Mouse (Mus musculus): ENCODE measurements at regions not wholly inside any gene's neighbourhood (a gene's known extent, or its start where the extent isn't known, plus 50 kb on each side); places are given as distances from the start of the nearest gene placed in this dataset.

DNA sequence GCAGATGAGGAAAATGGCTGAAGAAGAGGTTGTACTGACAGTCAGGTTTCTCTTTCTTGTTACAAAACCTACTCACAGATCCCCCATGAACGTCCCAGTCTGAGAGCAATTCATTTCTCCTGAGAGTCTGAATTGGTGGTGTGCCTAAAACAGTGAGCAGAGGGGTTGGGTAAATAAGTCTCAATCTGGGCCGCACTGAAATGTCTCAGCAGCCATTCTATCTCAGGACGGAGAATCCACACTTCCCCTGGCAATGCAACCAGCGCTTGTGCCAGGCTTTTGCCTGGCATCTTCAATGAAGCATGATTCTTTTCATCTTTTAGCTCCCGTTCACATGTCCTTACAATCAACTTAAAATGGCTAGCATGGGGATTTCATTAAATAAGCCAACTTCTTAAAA is 628.7 kb upstream of the Sall1 start:
- Histone ChIP-seq H3K9me3 (ENCODE audit: control insufficient read depth, low read length) (no peaks in the 10 kb centered on the region; the same call in 1 of the 2 replicates), H3K27me3 (ENCODE audit: control insufficient read depth) (no peaks in the 10 kb centered on the region), H3K36me3 (ENCODE audit: control insufficient read depth) (no peaks in the 10 kb centered on the region), H3K4me1 (ENCODE audit: control insufficient read depth) (no peaks in the 10 kb centered on the region), H3K4me3 (replicated peaks) (no peak overlapping the region)
- TF ChIP-seq TAL1 (IDR thresholded peaks at IDR 0.05; ENCODE audit: low read length) (no peak), GATA1 (IDR thresholded peaks at IDR 0.05; ENCODE audit: low read length) (no peak)

DNA sequence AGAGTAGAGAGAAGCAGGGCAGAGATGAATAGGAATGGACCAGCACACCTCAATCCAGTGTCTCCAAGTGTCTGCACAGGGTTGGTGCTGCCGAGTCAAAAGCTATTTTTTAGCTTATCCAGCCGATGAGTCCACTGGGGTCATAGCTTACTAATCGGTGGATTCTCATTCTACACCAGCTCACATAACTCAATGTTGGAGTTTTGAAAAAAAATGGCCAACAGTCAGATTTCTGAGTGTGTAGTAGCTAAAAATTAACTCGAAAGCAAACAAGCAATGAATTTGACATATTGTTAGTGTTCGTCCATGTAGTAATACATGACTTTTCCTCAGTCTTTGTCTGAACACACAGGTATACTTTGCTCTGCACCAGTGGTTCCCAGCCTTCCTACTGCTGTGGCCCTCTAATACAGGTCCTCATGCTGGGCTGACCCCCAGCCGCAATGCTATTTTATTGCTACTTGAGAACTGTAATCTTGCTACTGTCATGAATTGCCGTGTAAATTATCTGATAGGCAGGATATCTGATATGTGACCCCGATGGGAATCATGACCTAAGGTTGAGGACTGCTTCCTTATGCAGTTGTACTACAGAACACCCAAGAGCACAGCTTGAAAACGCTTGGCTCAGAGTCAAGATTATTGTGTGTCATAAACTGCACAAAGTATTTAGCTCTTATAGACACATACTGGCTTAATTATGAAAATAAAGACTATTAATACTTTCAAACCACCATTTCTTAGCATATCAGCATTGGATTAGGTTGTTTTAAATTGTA is 621.1 kb upstream of the Sall1 start:
- Histone ChIP-seq H3K9me3 (ENCODE audit: control insufficient read depth, low read length) (no peaks in the 10 kb centered on the region), H3K4me1 (ENCODE audit: control insufficient read depth) (no peaks in the 10 kb centered on the region), H3K27me3 (ENCODE audit: control insufficient read depth) (no peaks in the 10 kb centered on the region), H3K4me3 (replicated peaks) (no peak overlapping the region), H3K36me3 (ENCODE audit: control insufficient read depth) (no peaks in the 10 kb centered on the region)
- TF ChIP-seq TAL1 (IDR thresholded peaks at IDR 0.05; ENCODE audit: low read length) (no peak), GATA1 (IDR thresholded peaks at IDR 0.05; ENCODE audit: low read length) (no peak)

DNA sequence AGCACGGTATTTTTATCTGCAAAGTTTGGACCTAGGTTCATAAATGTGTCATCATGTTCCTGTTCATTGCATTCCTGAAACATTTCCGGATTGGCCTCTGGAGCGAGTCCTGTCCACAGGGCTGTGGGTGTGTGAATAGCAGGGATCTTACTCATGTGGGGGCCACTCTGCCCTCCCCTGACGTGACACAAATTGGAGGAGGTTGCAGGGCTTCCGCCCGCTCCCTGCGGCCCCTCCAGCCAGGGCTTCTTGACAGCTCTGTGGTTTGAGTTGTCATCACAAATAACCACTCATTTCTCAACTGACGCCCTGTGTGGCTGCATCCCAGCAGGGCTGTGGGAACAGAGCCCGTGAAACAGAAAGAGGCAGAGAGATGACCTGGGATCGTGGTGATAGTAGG is 619.9 kb upstream of the Sall1 start:
- H3K4me3 ChIP-seq (replicated peaks), result no peak overlapping the region
- no peaks in the 10 kb centered on the region for H3K27me3 ChIP-seq (ENCODE audit: control insufficient read depth)
- TF ChIP-seq GATA1 (IDR thresholded peaks at IDR 0.05; ENCODE audit: low read length), result no peak
- TF ChIP-seq TAL1 (IDR thresholded peaks at IDR 0.05; ENCODE audit: low read length), result no peak

GRCm38 (mm10) chr8:89658998-89659944 is 615.3 kb upstream of the Sall1 start:
- Histone ChIP-seq H3K4me3 (replicated peaks) (no peak overlapping the region), H3K36me3 (ENCODE audit: control insufficient read depth) (no peaks in the 10 kb centered on the region), H3K9me3 (ENCODE audit: control insufficient read depth, low read length) (no peaks in the 10 kb centered on the region), H3K27me3 (ENCODE audit: control insufficient read depth) (no peaks in the 10 kb centered on the region), H3K4me1 (ENCODE audit: control insufficient read depth) (no peaks in the 10 kb centered on the region)
- TF ChIP-seq TAL1 (IDR thresholded peaks at IDR 0.05; ENCODE audit: low read length) (no peak), GATA1 (IDR thresholded peaks at IDR 0.05; ENCODE audit: low read length) (no peak)

More for the DNA sequence above, 619.9 kb upstream of the Sall1 start:
- Histone ChIP-seq H3K4me1 (ENCODE audit: control insufficient read depth) (no peaks in the 10 kb centered on the region), H3K9me3 (ENCODE audit: control insufficient read depth, low read length) (no peaks in the 10 kb centered on the region), H3K36me3 (ENCODE audit: control insufficient read depth) (no peaks in the 10 kb centered on the region)

DNA sequence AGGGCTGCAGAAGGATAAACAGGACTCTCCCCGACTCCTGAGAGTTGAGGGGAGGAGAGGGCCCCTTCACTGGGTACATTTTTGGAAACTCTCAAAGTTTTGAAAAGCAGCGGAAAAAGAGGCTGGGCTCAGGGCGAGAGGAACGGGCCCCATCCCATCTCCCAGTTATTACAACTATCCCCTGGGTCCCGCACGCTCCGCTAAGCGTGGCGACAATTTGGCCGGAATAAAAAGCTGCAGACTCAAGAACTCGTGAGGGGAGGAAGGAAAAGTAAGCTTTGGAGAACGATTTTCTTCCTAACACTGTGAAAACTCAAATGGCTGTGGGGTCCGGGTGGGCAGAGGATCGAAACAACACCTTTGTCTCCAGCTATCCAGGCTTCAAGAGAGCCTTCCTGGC is 611.4 kb upstream of the Sall1 start:
- Histone ChIP-seq H3K4me3 (replicated peaks) (no peak overlapping the region), H3K27me3 (ENCODE audit: control insufficient read depth) (no peaks in the 10 kb centered on the region), H3K4me1 (ENCODE audit: control insufficient read depth) (no peaks in the 10 kb centered on the region), H3K36me3 (ENCODE audit: control insufficient read depth) (no peaks in the 10 kb centered on the region), H3K9me3 (ENCODE audit: control insufficient read depth, low read length) (no peaks in the 10 kb centered on the region)
- TF ChIP-seq GATA1 (IDR thresholded peaks at IDR 0.05; ENCODE audit: low read length) (no peak), TAL1 (IDR thresholded peaks at IDR 0.05; ENCODE audit: low read length) (no peak)

- no peak overlapping the region for H3K4me3 ChIP-seq (replicated peaks)
- TF ChIP-seq GATA1 (IDR thresholded peaks at IDR 0.05; ENCODE audit: low read length), result no peak
- no peak for TF ChIP-seq TAL1 (IDR thresholded peaks at IDR 0.05; ENCODE audit: low read length)
Observed at GRCm38 (mm10) chr8:89649207-89649890, 605.4 kb upstream of the Sall1 start.

GRCm38 (mm10) chr8:89646946-89647345 is 603.0 kb upstream of the Sall1 start:
- Histone ChIP-seq H3K27me3 (ENCODE audit: control insufficient read depth) (no peaks in the 10 kb centered on the region), H3K4me3 (replicated peaks) (no peak overlapping the region), H3K4me1 (ENCODE audit: control insufficient read depth) (no peaks in the 10 kb centered on the region), H3K36me3 (ENCODE audit: control insufficient read depth) (no peaks in the 10 kb centered on the region), H3K9me3 (ENCODE audit: control insufficient read depth, low read length) (no peaks in the 10 kb centered on the region)
- TF ChIP-seq TAL1 (IDR thresholded peaks at IDR 0.05; ENCODE audit: low read length), result no peak
- no peak for TF ChIP-seq GATA1 (IDR thresholded peaks at IDR 0.05; ENCODE audit: low read length)

More at GRCm38 (mm10) chr8:89649207-89649890, 605.4 kb upstream of the Sall1 start:
- Histone ChIP-seq H3K27me3 (ENCODE audit: control insufficient read depth) (no peaks in the 10 kb centered on the region), H3K4me1 (ENCODE audit: control insufficient read depth) (no peaks in the 10 kb centered on the region), H3K36me3 (ENCODE audit: control insufficient read depth) (no peaks in the 10 kb centered on the region), H3K9me3 (ENCODE audit: control insufficient read depth, low read length) (no peaks in the 10 kb centered on the region)

DNA sequence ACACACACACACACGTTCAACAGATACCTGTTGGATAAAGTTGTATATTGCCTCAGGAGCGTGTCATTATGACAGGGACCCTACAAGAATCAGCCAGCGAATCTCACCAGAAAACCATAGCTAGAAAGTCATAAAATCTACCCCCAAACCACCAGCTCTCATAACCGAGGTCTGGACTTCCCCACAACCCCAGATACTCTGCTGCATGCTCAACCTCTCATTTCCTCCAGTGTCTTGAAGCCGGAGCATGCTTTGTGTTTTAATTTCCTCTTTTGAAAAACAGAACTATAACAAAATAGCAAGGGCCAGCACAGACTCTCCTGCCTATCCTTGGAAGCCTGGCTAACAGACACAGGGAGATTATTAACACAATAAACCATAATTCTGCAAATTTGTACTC is 597.4 kb upstream of the Sall1 start:
- TF ChIP-seq GATA1 (IDR thresholded peaks at IDR 0.05; ENCODE audit: low read length) (no peak), TAL1 (IDR thresholded peaks at IDR 0.05; ENCODE audit: low read length) (no peak)
- Histone ChIP-seq H3K9me3 (ENCODE audit: control insufficient read depth, low read length) (no peaks in the 10 kb centered on the region), H3K4me1 (ENCODE audit: control insufficient read depth) (no peaks in the 10 kb centered on the region), H3K27me3 (ENCODE audit: control insufficient read depth) (no peaks in the 10 kb centered on the region), H3K4me3 (replicated peaks) (no peak overlapping the region), H3K36me3 (ENCODE audit: control insufficient read depth) (no peaks in the 10 kb centered on the region)

Data from erythroblast, embryonic 14.5 days (primary cell).